Mouse (Mus musculus) embryo, embryonic 10.5 days (tissue): Measurements from ENCODE around the gene Hdac1.

ENCODE experiments used
- DNase-seq: peaks from one replicate; pipeline ENCODE4 v3.0.0-alpha.2; 2015; ENCODE audit warnings: low spot score

Gene Hdac1

DNA sequence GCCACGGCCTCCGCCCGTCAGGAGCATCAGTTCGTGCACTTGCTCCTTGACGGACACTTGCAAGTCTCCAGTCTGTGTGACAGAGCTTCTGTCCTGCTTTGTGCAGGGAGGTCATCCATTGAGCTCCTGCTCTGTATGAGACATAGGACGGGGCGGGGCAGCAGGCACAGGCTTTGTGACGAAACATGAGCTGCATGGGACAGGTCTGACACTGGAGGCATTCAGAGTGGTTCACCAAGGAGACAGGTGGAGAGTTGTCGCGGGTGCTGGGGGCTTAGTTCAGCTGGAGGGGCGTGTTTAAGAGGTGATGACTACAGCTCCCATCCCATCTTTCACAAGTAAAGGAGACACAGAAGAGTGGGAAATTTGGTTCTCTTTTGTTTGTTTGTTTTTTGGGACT lies 66.5 kb downstream of the Hdac1 start:
- no peak for DNase-seq
